Mouse (Mus musculus): ENCODE measurements around the gene Grhl1. TPM values are rescaled to one million over a fixed set of nuclear protein-coding genes. Genes with fewer than 3 reads are reported as not detected.

Grhl1 gene
- polyA plus RNA-seq, 1 experiment = 0.41 TPM

GRCm38 (mm10) chr12:24615140-24615539 is 43.1 kb downstream of the Grhl1 start:
- Histone ChIP-seq H3K4me3 (no peak overlapping the region), H3K36me3 (ENCODE audit: control insufficient read depth, insufficient read depth) (no peaks in the 10 kb centered on the region), H3K79me2 (ENCODE audit: control insufficient read depth, insufficient read depth) (no peaks in the 10 kb centered on the region), H3ac (ENCODE audit: control insufficient read depth, insufficient read length) (no peak overlapping the region), H3K27me3 (ENCODE audit: control insufficient read depth, insufficient read depth, insufficient read length) (no peaks in the 10 kb centered on the region), H3K4me2 (ENCODE audit: low read depth) (no peak overlapping the region)
- no peak for TF ChIP-seq POLR2A (IDR thresholded peaks at IDR 0.05; ENCODE audit: insufficient read length, low read depth)
- no peak for TF ChIP-seq POLR2AphosphoS2 (IDR thresholded peaks at IDR 0.05; ENCODE audit: insufficient read length, low read depth)

- no peak for TF ChIP-seq POLR2A (IDR thresholded peaks at IDR 0.05; ENCODE audit: insufficient read length, low read depth)
- no peak for TF ChIP-seq USF1 (IDR thresholded peaks at IDR 0.05; ENCODE audit: low read depth)
- TF ChIP-seq POLR2AphosphoS2 (IDR thresholded peaks at IDR 0.05; ENCODE audit: insufficient read length, low read depth) = no peak
- TF ChIP-seq CEBPB (IDR thresholded peaks at IDR 0.05; ENCODE audit: insufficient read depth, poor library complexity, severe bottlenecking) = no peak
- TF ChIP-seq MAX (IDR thresholded peaks at IDR 0.05; ENCODE audit: low read depth) = no peak
- no peak for TF ChIP-seq TCF3 (IDR thresholded peaks at IDR 0.05; ENCODE audit: insufficient read length, low read depth)
- no peak for TF ChIP-seq MYOD1 (IDR thresholded peaks at IDR 0.05; ENCODE audit: control insufficient read depth in 1 of 3, insufficient read length in 2 of 3, low read depth in 2 of 3)
- no peak for TF ChIP-seq MYOG (IDR thresholded peaks at IDR 0.05; ENCODE audit: control insufficient read depth in 1 of 3, insufficient read depth in 1 of 3, insufficient read length in 2 of 3, low read depth in 2 of 3)
- TF ChIP-seq SRF (IDR thresholded peaks at IDR 0.05; ENCODE audit: control insufficient read depth, insufficient read length, low read depth) = no peak
- TF ChIP-seq REST (IDR thresholded peaks at IDR 0.05; ENCODE audit: insufficient read depth, insufficient read length) = no peak
- TF ChIP-seq E2F4 (IDR thresholded peaks at IDR 0.05; ENCODE audit: insufficient read depth) = no peak
- no peak for TF ChIP-seq TCF12 (IDR thresholded peaks at IDR 0.05; ENCODE audit: insufficient read depth, poor library complexity, severe bottlenecking)
- Histone ChIP-seq H3K4me2 (ENCODE audit: low read depth) (no peak overlapping the region), H3K4me3 (no peak overlapping the region), H3K79me2 (ENCODE audit: control insufficient read depth, insufficient read depth) (no peaks in the 10 kb centered on the region), H3K36me3 (ENCODE audit: control insufficient read depth, insufficient read depth) (no peaks in the 10 kb centered on the region), H3K27me3 (ENCODE audit: control insufficient read depth, insufficient read depth, insufficient read length) (no peaks in the 10 kb centered on the region), H3ac (ENCODE audit: control insufficient read depth, insufficient read length) (no peak overlapping the region)
These were observed 47.4 kb downstream of the Grhl1 start for GRCm38 (mm10) chr12:24619436-24619835.

- no peaks in the 10 kb centered on the region for H3K79me2 ChIP-seq (ENCODE audit: control insufficient read depth, insufficient read depth)
- TF ChIP-seq TCF3 (IDR thresholded peaks at IDR 0.05; ENCODE audit: insufficient read length, low read depth) = no peak
- no peak for TF ChIP-seq CEBPB (IDR thresholded peaks at IDR 0.05; ENCODE audit: insufficient read depth, poor library complexity, severe bottlenecking)
- no peak for TF ChIP-seq TCF12 (IDR thresholded peaks at IDR 0.05; ENCODE audit: insufficient read depth, poor library complexity, severe bottlenecking)
- TF ChIP-seq REST (IDR thresholded peaks at IDR 0.05; ENCODE audit: insufficient read depth, insufficient read length) = no peak
- TF ChIP-seq MAX (IDR thresholded peaks at IDR 0.05; ENCODE audit: low read depth) = no peak
- no peak for TF ChIP-seq MYOD1 (IDR thresholded peaks at IDR 0.05; ENCODE audit: control insufficient read depth in 1 of 3, insufficient read length in 2 of 3, low read depth in 2 of 3)
- no peak for TF ChIP-seq POLR2A (IDR thresholded peaks at IDR 0.05; ENCODE audit: insufficient read length, low read depth)
- TF ChIP-seq USF1 (IDR thresholded peaks at IDR 0.05; ENCODE audit: low read depth) = no peak
- no peak for TF ChIP-seq MYOG (IDR thresholded peaks at IDR 0.05; ENCODE audit: control insufficient read depth in 1 of 3, insufficient read depth in 1 of 3, insufficient read length in 2 of 3, low read depth in 2 of 3)
- TF ChIP-seq SRF (IDR thresholded peaks at IDR 0.05; ENCODE audit: control insufficient read depth, insufficient read length, low read depth) = no peak
- TF ChIP-seq POLR2AphosphoS2 (IDR thresholded peaks at IDR 0.05; ENCODE audit: insufficient read length, low read depth) = no peak
- H3K27me3 ChIP-seq (ENCODE audit: control insufficient read depth, insufficient read depth, insufficient read length) = no peaks in the 10 kb centered on the region
- H3K4me2 ChIP-seq (ENCODE audit: low read depth) = no peak overlapping the region
- no peak overlapping the region for H3K4me3 ChIP-seq
- no peaks in the 10 kb centered on the region for H3K36me3 ChIP-seq (ENCODE audit: control insufficient read depth, insufficient read depth)
- H3ac ChIP-seq (ENCODE audit: control insufficient read depth, insufficient read length) = no peak overlapping the region
These were observed 51.6 kb downstream of the Grhl1 start for GRCm38 (mm10) chr12:24623486-24624251.

GRCm38 (mm10) chr12:24626401-24626800 is 54.3 kb downstream of the Grhl1 start:
- Histone ChIP-seq H3K79me2 (ENCODE audit: control insufficient read depth, insufficient read depth) (no peaks in the 10 kb centered on the region), H3K4me3 (no peak overlapping the region), H3K36me3 (ENCODE audit: control insufficient read depth, insufficient read depth) (no peaks in the 10 kb centered on the region), H3K4me2 (ENCODE audit: low read depth) (no peak overlapping the region), H3K27me3 (ENCODE audit: control insufficient read depth, insufficient read depth, insufficient read length) (no peaks in the 10 kb centered on the region), H3ac (ENCODE audit: control insufficient read depth, insufficient read length) (no peak overlapping the region)
- TF ChIP-seq REST (IDR thresholded peaks at IDR 0.05; ENCODE audit: insufficient read depth, insufficient read length) (no peak), SRF (IDR thresholded peaks at IDR 0.05; ENCODE audit: control insufficient read depth, insufficient read length, low read depth) (no peak), POLR2AphosphoS2 (IDR thresholded peaks at IDR 0.05; ENCODE audit: insufficient read length, low read depth) (no peak), TCF12 (IDR thresholded peaks at IDR 0.05; ENCODE audit: insufficient read depth, poor library complexity, severe bottlenecking) (no peak), USF1 (IDR thresholded peaks at IDR 0.05; ENCODE audit: low read depth) (no peak), TCF3 (IDR thresholded peaks at IDR 0.05; ENCODE audit: insufficient read length, low read depth) (no peak), MAX (IDR thresholded peaks at IDR 0.05; ENCODE audit: low read depth) (no peak), MYOD1 (IDR thresholded peaks at IDR 0.05; ENCODE audit: control insufficient read depth in 1 of 3, insufficient read length in 2 of 3, low read depth in 2 of 3) (no peak), POLR2A (IDR thresholded peaks at IDR 0.05; ENCODE audit: insufficient read length, low read depth) (no peak), CEBPB (IDR thresholded peaks at IDR 0.05; ENCODE audit: insufficient read depth, poor library complexity, severe bottlenecking) (no peak), E2F4 (IDR thresholded peaks at IDR 0.05; ENCODE audit: insufficient read depth) (no peak), MYOG (IDR thresholded peaks at IDR 0.05; ENCODE audit: control insufficient read depth in 1 of 3, insufficient read depth in 1 of 3, insufficient read length in 2 of 3, low read depth in 2 of 3) (no peak)
